Mouse (Mus musculus) heart, embryonic 14.5 days (tissue): Measurements from ENCODE around the gene Hsd17b1. TPM values are rescaled to one million over a fixed set of nuclear protein-coding genes. Genes with fewer than 3 reads are reported as not detected.
A peak's percentile ranks its signal among the peaks of the same experiment; 100 is the strongest.

ENCODE experiments used
- ATAC-seq: fragments of 200-750 bp; cut with Nextera tagmentation; 2 replicates; pipeline ENCODE4 v1.8.0; 2017; ENCODE audit warnings: low read depth, moderate TSS enrichment; ENCODE audit not compliant: insufficient number of reproducible peaks, insufficient read depth, low FRiP score
- H3K27ac ChIP-seq, 2 experiments: fragments of 200-500 bp in 1 of 2; fragments of 300-500 bp in 1 of 2; sonication (generic) in 1 of 2; replicated peaks in 1 of 2; 2 replicates each; pipeline ENCODE4 v1.5.1; 2012 to 2014; ENCODE audit warnings: low read depth in 2 of 2, low read length in 2 of 2, control low read depth in 1 of 2, mild to moderate bottlenecking in 1 of 2, mixed read lengths in 1 of 2; ENCODE audit not compliant: control insufficient read depth in 1 of 2, insufficient read depth in 1 of 2
- H3K27me3 ChIP-seq: fragments of 300-500 bp; sonication (generic); 2 replicates; pipeline ENCODE4 v1.6.1; 2014; ENCODE audit warnings: mild to moderate bottlenecking, low read length, control low read depth; ENCODE audit not compliant: control insufficient read depth, insufficient read depth
- H3K36me3 ChIP-seq: fragments of 300-500 bp; sonication (generic); 2 replicates; pipeline ENCODE4 v1.6.1; 2014; ENCODE audit warnings: mild to moderate bottlenecking, control low read depth, low read length, mixed read lengths; ENCODE audit not compliant: control insufficient read depth, insufficient read depth
- H3K4me1 ChIP-seq, 2 experiments: fragments of 200-500 bp in 1 of 2; fragments of 300-500 bp in 1 of 2; sonication (generic) in 1 of 2; 2 replicates each; pipeline ENCODE4 v1.6.1; 2012 to 2014; ENCODE audit warnings: low read length in 2 of 2, control low read depth in 1 of 2, mixed read lengths in 1 of 2; ENCODE audit not compliant: control insufficient read depth in 2 of 2, insufficient read depth in 2 of 2
- H3K4me2 ChIP-seq: fragments of 300-500 bp; sonication (generic); 2 replicates; pipeline ENCODE4 v1.6.1; 2014; ENCODE audit warnings: mild to moderate bottlenecking, low read length
- H3K4me3 ChIP-seq, 2 experiments: fragments of 200-500 bp in 1 of 2; fragments of 300-500 bp in 1 of 2; sonication (generic) in 1 of 2; 2 replicates each; pipeline ENCODE4 v1.5.1; 2012 to 2014; ENCODE audit warnings: low read length in 2 of 2, mild to moderate bottlenecking in 2 of 2, control low read depth in 1 of 2, low read depth in 1 of 2, moderate library complexity in 1 of 2; ENCODE audit not compliant: control insufficient read depth in 1 of 2, insufficient read depth in 1 of 2
- H3K9ac ChIP-seq: fragments of 300-500 bp; sonication (generic); 2 replicates; pipeline ENCODE4 v1.6.1; 2014; ENCODE audit warnings: mild to moderate bottlenecking, low read length
- H3K9me3 ChIP-seq: fragments of 300-500 bp; sonication (generic); 2 replicates; pipeline ENCODE4 v1.6.1; 2016; ENCODE audit warnings: low read length, control low read depth; ENCODE audit not compliant: control insufficient read depth
- WGBS: fragments of 180-500 bp; shearing (Covaris S2); extraction: QIAGEN DNeasy Blood & Tissue Kit; methylation state at CpG from one replicate; pipeline ENCODE4 v1.1.7; 2014; 5-methylcytosine and 5-hydroxymethylcytosine counted together
- polyA plus RNA-seq: library from polyadenylated mRNA; unstranded; fragments of >200 nt; fragmentation: Nextera tagmentation; extraction: Ambion mirVana; gene quantifications from 2 replicates; pipeline ENCODE4 v1.2.1, GENCODE M21; 2014

Hsd17b1 gene
- polyA plus RNA-seq, 1 experiment from 2014 or later = 0.30 TPM

DNA sequence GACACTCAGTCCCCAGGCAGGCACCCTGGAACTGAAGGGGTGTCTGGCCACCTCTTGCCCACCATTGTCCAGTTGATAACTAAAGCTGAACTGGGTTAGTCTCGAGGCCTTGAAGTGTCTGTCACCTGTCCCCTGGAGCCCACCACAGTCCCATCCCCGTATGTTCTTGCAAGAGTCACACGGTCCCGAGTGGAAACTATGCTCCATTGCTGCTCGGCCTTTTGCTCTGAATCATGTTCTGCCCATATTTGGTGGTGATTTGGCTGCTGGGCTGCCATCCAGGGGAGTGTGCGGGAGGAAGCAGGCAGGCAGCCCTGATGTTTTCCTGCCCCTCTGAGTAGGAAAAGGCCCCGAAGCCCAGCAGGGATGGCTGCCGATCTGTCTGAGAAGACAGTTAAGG lies 18.1 kb upstream of the Hsd17b1 start:
- WGBS = 10% methylated on average over 8 of the region's 8 CpGs
- Histone ChIP-seq H3K4me1 (peaks cover 81 to 95% of the 10 kb centered on the region in 2 experiments), H3K9me3 (no peaks in the 10 kb centered on the region), H3K27ac (peak overlapping the region; percentile 94 to 99), H3K36me3 (peaks cover 32% of the 10 kb centered on the region), H3K27me3 (no peaks in the 10 kb centered on the region), H3K4me2 (0 out of 2 replicates have a peak overlapping the region, but pooled peaks have one; percentile 1), H3K4me3 (no peak overlapping the region), H3K9ac (peak overlapping the region; percentile 58)
- ATAC-seq = peak; percentile 12; the same call in 1 of the 2 replicates

DNA sequence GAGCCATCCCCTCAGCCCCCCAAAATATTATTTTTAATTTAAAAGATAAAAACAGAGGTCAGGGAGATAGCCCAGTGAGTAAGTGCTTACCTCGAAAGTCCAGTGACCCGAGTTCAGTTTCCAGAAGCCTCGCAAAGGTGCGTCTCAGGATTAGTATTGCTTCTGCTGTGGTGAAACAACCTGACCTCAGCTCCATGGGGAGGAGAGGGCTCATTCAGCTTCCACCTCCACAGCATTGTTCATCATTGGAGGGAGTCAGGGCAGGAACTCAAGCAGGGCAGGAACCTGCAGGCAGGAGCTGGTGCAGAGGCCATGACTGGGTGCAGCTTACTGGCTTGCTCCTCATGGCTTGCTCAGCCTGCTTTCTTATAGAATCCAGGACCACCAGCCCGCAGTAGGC lies 17.2 kb upstream of the Hsd17b1 start:
- Histone ChIP-seq H3K4me2 (no peak overlapping the region), H3K27ac (peak overlapping the region; percentile 30 to 99), H3K4me1 (peaks cover 81 to 98% of the 10 kb centered on the region in 2 experiments), H3K4me3 (no peak overlapping the region), H3K9me3 (no peaks in the 10 kb centered on the region), H3K27me3 (no peaks in the 10 kb centered on the region), H3K36me3 (peaks cover 23% of the 10 kb centered on the region), H3K9ac (no peak overlapping the region; the same call in 1 of the 2 replicates)
- no peak for ATAC-seq
- WGBS = 80% methylated on average over 5 of the region's 5 CpGs

DNA sequence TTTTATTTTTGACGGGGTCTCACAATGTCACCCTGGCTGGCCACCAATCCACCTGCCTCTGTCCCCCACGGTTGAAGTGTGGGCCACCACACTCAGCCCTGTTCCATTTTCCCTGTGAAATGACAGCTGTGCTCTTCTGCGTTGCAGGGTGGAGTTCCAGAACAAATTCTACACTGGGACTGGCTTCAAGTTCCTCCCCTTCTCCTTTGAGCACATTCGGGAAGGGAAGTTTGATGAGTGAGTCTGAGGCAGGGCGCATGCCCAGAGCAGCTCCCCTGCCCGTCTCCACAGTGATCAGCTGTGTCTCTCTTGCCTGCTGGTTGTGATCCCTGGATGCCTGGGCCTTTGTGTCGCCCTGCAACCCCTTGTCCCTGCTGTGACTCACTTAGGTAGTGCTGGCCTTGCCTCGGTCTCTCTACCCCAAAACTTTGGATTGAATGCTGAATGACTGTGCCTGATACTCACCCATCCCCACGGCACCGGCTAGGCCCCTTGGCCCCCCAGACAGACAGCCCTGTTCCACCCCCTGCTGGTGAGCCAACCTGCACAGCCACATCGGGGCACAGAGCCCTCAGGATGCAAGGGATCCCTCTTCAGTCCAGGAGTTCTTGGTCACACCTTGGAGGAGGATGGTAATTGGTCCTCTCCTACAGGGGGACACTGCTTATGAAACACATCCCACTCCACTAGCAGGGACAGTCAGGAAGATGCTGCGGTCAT lies 15.9 kb upstream of the Hsd17b1 start:
- 73% methylated on average over 12 of the region's 12 CpGs for WGBS
- H3K4me2 ChIP-seq = no peak overlapping the region
- H3K27me3 ChIP-seq = no peaks in the 10 kb centered on the region
- no peak for ATAC-seq
- peak overlapping the region; percentile 63 for H3K9ac ChIP-seq
- H3K4me1 ChIP-seq = peaks cover 78 to 94% of the 10 kb centered on the region in 2 experiments
- H3K9me3 ChIP-seq = no peaks in the 10 kb centered on the region
- H3K27ac ChIP-seq = peak overlapping the region; percentile 91 to 99
- H3K4me3 ChIP-seq = no peak overlapping the region
- H3K36me3 ChIP-seq = peaks cover 15% of the 10 kb centered on the region; the same call in 1 of the 2 replicates

DNA sequence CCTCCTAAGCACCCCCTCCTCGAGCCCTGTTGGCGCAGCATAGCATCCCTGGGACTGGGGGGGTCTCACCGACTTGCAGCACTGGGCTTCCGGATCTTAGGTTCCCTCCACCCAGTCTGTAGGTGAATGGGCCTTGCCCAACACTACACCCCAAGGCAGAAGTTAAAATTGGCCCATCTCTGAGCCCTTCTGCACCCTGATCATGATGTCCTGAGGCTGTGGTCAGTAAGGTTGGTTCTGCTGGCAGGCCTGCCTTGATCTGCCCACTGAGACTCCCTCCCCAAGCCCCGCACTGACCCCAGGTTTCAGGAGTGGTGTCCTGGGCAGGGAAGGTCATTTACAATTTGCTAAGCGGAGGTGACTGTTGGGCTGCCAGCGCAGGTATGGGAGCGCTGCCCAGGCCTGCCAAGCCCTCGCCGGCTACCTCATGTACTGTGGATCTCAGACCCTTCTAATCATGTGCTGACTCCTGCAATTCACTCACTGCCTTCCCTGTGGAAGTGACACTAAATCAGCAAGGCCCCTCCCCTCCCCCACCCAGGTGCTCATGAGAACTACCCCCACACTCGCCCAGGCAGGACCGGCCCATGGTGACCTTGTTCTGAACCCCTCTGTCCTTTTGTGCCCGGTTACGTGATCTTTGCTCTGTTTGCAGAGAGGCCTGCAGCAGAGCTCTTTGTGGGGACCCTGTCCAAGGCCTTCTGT lies 15.1 kb upstream of the Hsd17b1 start:
- Histone ChIP-seq H3K4me2 (peak overlapping the region; percentile 36), H3K36me3 (peaks cover 12% of the 10 kb centered on the region; the same call in 1 of the 2 replicates), H3K4me3 (no peak overlapping the region), H3K27ac (peak overlapping the region; percentile 91 to 99), H3K27me3 (no peaks in the 10 kb centered on the region), H3K9ac (peak overlapping the region; percentile 63), H3K9me3 (no peaks in the 10 kb centered on the region), H3K4me1 (peaks cover 74 to 86% of the 10 kb centered on the region in 2 experiments)
- 45% methylated on average over 14 of the region's 14 CpGs for WGBS
- ATAC-seq = peak; percentile 6; the same call in 1 of the 2 replicates

DNA sequence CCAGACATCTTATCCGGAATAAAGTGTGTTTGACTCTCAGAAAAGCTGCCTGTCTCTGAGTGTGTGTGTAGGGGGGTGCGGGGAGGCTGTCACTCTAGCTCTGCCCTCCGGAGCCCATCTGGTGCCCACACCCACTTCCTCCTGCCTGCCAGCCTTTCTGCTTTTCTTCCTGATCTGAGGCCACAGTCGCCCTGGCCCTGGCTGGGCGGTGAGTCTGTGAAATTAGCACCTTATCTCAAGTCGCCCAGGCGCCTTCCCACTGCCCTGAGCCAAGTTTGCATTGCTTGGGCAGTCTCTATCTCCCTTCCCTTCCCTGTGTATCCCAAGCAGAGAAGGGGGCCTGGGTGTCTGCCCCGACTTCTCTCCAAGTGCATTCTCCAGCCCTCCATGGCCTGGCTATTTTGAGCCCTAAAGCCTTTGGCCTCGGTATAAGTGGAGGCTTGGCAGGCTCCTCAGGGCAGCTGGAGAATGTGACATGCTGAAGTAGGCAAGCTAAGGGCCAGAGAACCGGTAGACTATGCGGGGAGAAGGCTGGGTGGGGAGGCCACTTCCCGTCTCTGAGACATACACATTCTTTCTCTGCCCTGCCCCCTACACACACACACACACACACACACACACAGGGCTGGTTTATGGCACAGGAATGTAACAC lies 14.4 kb upstream of the Hsd17b1 start:
- peak overlapping the region; percentile 91 to 99 for H3K27ac ChIP-seq
- peak overlapping the region; percentile 63 for H3K9ac ChIP-seq
- peak; percentile 75 for ATAC-seq
- H3K36me3 ChIP-seq = peaks cover 12% of the 10 kb centered on the region; the same call in 1 of the 2 replicates
- H3K4me3 ChIP-seq = no peak overlapping the region
- no peaks in the 10 kb centered on the region for H3K27me3 ChIP-seq
- H3K4me2 ChIP-seq = peak overlapping the region; percentile 36; the same call in 1 of the 2 replicates
- peaks cover 68 to 79% of the 10 kb centered on the region in 2 experiments for H3K4me1 ChIP-seq
- 2% methylated on average over 12 of the region's 12 CpGs for WGBS
- H3K9me3 ChIP-seq = no peaks in the 10 kb centered on the region

DNA sequence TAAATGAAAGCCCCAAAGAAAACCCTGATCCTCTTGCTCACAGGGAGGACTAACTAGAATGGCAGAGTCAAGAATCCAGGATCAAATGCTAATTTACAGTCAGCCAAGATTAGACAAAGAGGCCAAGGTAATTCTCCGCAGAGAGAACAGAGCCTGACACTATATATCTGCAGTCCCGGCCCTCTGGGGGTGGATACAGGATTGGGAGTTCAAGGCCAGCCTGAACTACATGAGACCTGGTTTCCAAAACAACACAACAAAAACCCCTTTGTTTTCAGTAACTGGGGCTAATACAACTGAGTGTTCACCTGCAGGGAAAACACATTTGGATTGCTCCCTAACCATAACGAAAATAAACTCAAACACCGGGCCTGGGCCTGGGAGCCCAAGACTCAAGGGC lies 13.7 kb upstream of the Hsd17b1 start:
- peak overlapping the region; percentile 42 for H3K9ac ChIP-seq
- no peaks in the 10 kb centered on the region for H3K9me3 ChIP-seq
- H3K4me2 ChIP-seq = peak overlapping the region; percentile 36; the same call in 1 of the 2 replicates
- H3K4me3 ChIP-seq = no peak overlapping the region
- no peak for ATAC-seq
- H3K27ac ChIP-seq = peak overlapping the region; percentile 91 to 99
- H3K27me3 ChIP-seq = no peaks in the 10 kb centered on the region
- H3K36me3 ChIP-seq = peaks cover 12% of the 10 kb centered on the region; the same call in 1 of the 2 replicates
- H3K4me1 ChIP-seq = peaks cover 61 to 72% of the 10 kb centered on the region in 2 experiments
- 46% methylated on average over 4 of the region's 4 CpGs for WGBS

DNA sequence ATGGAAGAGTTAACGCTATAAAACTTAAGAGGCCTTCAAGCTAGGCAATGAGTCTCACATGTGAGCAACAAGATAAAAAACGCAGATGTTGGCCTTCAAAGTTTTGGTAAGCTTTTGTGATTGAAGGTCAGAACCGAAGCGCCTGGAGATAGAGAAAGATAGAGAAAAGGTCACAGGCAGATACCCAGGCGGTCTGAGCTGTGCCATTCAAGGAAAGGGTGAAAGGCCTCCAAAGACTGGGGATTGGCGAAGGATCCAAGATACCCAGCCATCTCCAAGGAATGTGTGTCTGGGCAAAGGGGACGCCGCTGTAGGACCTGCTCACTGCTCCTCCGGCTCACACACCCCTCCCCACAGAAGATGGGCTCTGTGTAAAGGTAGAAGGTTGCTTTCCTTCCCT lies 13.2 kb upstream of the Hsd17b1 start:
- H3K27me3 ChIP-seq = no peaks in the 10 kb centered on the region
- H3K9me3 ChIP-seq = no peaks in the 10 kb centered on the region
- no peak overlapping the region for H3K9ac ChIP-seq
- peak overlapping the region; percentile 91 to 99 for H3K27ac ChIP-seq
- H3K4me3 ChIP-seq = no peak overlapping the region
- peaks cover 56 to 67% of the 10 kb centered on the region in 2 experiments for H3K4me1 ChIP-seq
- no peak for ATAC-seq
- H3K4me2 ChIP-seq = no peak overlapping the region
- H3K36me3 ChIP-seq = peaks cover 12% of the 10 kb centered on the region; the same call in 1 of the 2 replicates
- 78% methylated on average over 9 of the region's 9 CpGs for WGBS
